Comparison of ENCODE assay signal across 8 mouse cellular contexts in genomic region chr15:99074019-99074599, GRCm38 (mm10). TPM values are rescaled to one million over a fixed set of nuclear protein-coding genes. Genes with fewer than 3 reads are reported as not detected.
DNase-seq lines count a peak whose midpoint lies in the region; ATAC-seq and TF ChIP-seq lines count a peak whose summit lies in the region.

TSS of gene Troap (plus strand) at chr15:99074575.

- H3K4me1 ChIP-seq in kidney, postnatal 0 days (replicated peaks; ENCODE audit: insufficient read depth, low read length), result peaks cover 13% of the 10 kb centered on the region; the same call in 1 of the 2 replicates
- peaks cover 12% of the 10 kb centered on the region for H3K4me1 ChIP-seq in hindbrain, postnatal 0 days (ENCODE audit: insufficient read depth, low read length)
- H3K4me1 ChIP-seq in midbrain, embryonic 15.5 days, result peaks cover 16% of the 10 kb centered on the region

- peak within 1 kb of the TSS; percentile 95 for H3K27ac ChIP-seq in kidney, postnatal 0 days
- H3K27ac ChIP-seq in hindbrain, postnatal 0 days, result peak within 1 kb of the TSS; percentile 97
- H3K27ac ChIP-seq in midbrain, embryonic 15.5 days, result peak within 1 kb of the TSS; percentile 98

- H3K4me2 ChIP-seq in kidney, postnatal 0 days (ENCODE audit: low read length), result peak within 1 kb of the TSS; percentile 67
- H3K4me2 ChIP-seq in hindbrain, postnatal 0 days (ENCODE audit: low read depth, low read length), result peak within 1 kb of the TSS; percentile 65
- H3K4me2 ChIP-seq in midbrain, embryonic 15.5 days, result peak within 1 kb of the TSS; percentile 95

- DNase-seq in kidney, postnatal 0 days (ENCODE audit: low spot score), result no peak
- no peak for DNase-seq in kidney, adult 9 months
- no peak for DNase-seq in hindbrain, postnatal 0 days (ENCODE audit: low spot score)
- DNase-seq in cerebellum, adult 9-11 months, result no peak
- DNase-seq in cerebellum, postnatal 14 days, result no peak
- DNase-seq in kidney, postnatal 14 days, result no peak

- TF ChIP-seq CTCF in kidney, postnatal 0 days (IDR thresholded peaks at IDR 0.05; ENCODE audit: low read depth), result no peak
- no peak for TF ChIP-seq CTCF in hindbrain, postnatal 0 days (IDR thresholded peaks at IDR 0.05; ENCODE audit: low read depth)

- peak; percentile 30 for ATAC-seq in kidney, postnatal 0 days (replicated peaks; ENCODE audit: low FRiP score, low read depth)
- 0 out of 2 replicates have a peak, but pooled peaks have one; percentile 0 for ATAC-seq in common myeloid progenitor, adult 5-6 weeks (replicated peaks; ENCODE audit: low read depth, poor library complexity, severe bottlenecking)
- ATAC-seq in hindbrain, postnatal 0 days, result no peak; the same call in 1 of the 2 replicates
- peak; percentile 51 for ATAC-seq in midbrain, embryonic 15.5 days (replicated peaks)

- H3K9ac ChIP-seq in kidney, postnatal 0 days (ENCODE audit: low read depth, low read length), result peak within 1 kb of the TSS; percentile 64
- peak within 1 kb of the TSS; percentile 72 for H3K9ac ChIP-seq in hindbrain, postnatal 0 days (replicated peaks; ENCODE audit: low read length)
- H3K9ac ChIP-seq in midbrain, embryonic 15.5 days, result peak within 1 kb of the TSS; percentile 81

- peaks cover 7% of the 10 kb centered on the region; the same call in 1 of the 2 replicates for H3K36me3 ChIP-seq in kidney, postnatal 0 days (ENCODE audit: insufficient read depth, low read length)
- H3K36me3 ChIP-seq in hindbrain, postnatal 0 days (ENCODE audit: insufficient read depth, low read length), result no peaks in the 10 kb centered on the region
- H3K36me3 ChIP-seq in midbrain, embryonic 15.5 days (replicated peaks), result no peaks in the 10 kb centered on the region

- no peaks in the 10 kb centered on the region for H3K9me3 ChIP-seq in kidney, postnatal 0 days (replicated peaks; ENCODE audit: low read length)
- H3K9me3 ChIP-seq in hindbrain, postnatal 0 days (ENCODE audit: low read length), result no peaks in the 10 kb centered on the region
- no peaks in the 10 kb centered on the region for H3K9me3 ChIP-seq in midbrain, embryonic 15.5 days

- H3K4me3 ChIP-seq in kidney, postnatal 0 days (replicated peaks; ENCODE audit: low read depth, low read length), result peak within 1 kb of the TSS; percentile 46
- peak within 1 kb of the TSS; percentile 38 for H3K4me3 ChIP-seq in hindbrain, postnatal 0 days (ENCODE audit: low read length)
- peak within 1 kb of the TSS; percentile 50 for H3K4me3 ChIP-seq in midbrain, embryonic 15.5 days

- WGBS in kidney, postnatal 0 days, result 15% methylated on average over 9 of the region's 9 CpGs
- WGBS in hindbrain, postnatal 0 days, result 24% methylated on average over 9 of the region's 9 CpGs
- WGBS in midbrain, embryonic 15.5 days, result 25% methylated on average over 9 of the region's 9 CpGs

- no peaks in the 10 kb centered on the region for H3K27me3 ChIP-seq in kidney, postnatal 0 days (ENCODE audit: insufficient read depth, low read length)
- no peaks in the 10 kb centered on the region for H3K27me3 ChIP-seq in hindbrain, postnatal 0 days (ENCODE audit: insufficient read depth, low read length)
- no peaks in the 10 kb centered on the region for H3K27me3 ChIP-seq in midbrain, embryonic 15.5 days (replicated peaks)

RNA-seq across cellular contexts. Expression of gene Troap, which starts in this region (rescaled TPM):
- 11.4 and 11.5 TPM in 2 replicates for polyA plus RNA-seq in kidney, postnatal 0 days (2015; fragmentation: Nextera tagmentation; extraction: Ambion mirVana)
- total RNA-seq in common myeloid progenitor, adult 5-6 weeks (2017), result 12.6 and 18.6 TPM in 2 replicates
- total RNA-seq in hindbrain, postnatal 0 days (2014; rRNA removed), result 4.3 and 10.5 TPM in 2 replicates
- 4.5 and 6.4 TPM in 2 replicates for polyA plus RNA-seq in hindbrain, postnatal 0 days (2015; fragmentation: Nextera tagmentation; extraction: Ambion mirVana)
- 4.9 and 6.6 TPM in 2 replicates for polyA plus RNA-seq in midbrain, embryonic 15.5 days (2015; fragmentation: Nextera tagmentation; extraction: Ambion mirVana)
